Mouse (Mus musculus) G1E (cell line): ENCODE data around the gene Depdc7.

Experiments
- CTCF ChIP-seq: IDR thresholded peaks from 2 replicates; pipeline ENCODE4 v1.5.1; 2012; ENCODE audit warnings: low read depth, low read length, inconsistent platforms, mixed read lengths
- GATA1 ChIP-seq: IDR thresholded peaks from 2 replicates; pipeline ENCODE4 v1.6.1; 2012; ENCODE audit warnings: borderline replicate concordance, low read length, inconsistent platforms, mixed read lengths
- TAL1 ChIP-seq: conservative IDR thresholded peaks from 2 replicates; pipeline ENCODE4 v1.6.1; 2012; ENCODE audit warnings: low read depth, low read length, inconsistent platforms, mixed read lengths

- no peak for TF ChIP-seq CTCF
- TF ChIP-seq TAL1 = no peak
- TF ChIP-seq GATA1 = no peak
Observed at GRCm38 (mm10) chr2:104743971-104744370, 1.3 kb upstream of the Depdc7 start.
